Mouse (Mus musculus): ENCODE measurements around the gene Zc3h7a. TPM values are rescaled to one million over a fixed set of nuclear protein-coding genes. Genes with fewer than 3 reads are reported as not detected.

Gene Zc3h7a
- polyA plus RNA-seq, 2 experiments from 2014 or later, result 210 to 235 TPM

Other genes starting within 250 kb of the Zc3h7a start
- 1 to 10 TPM in 1 of 2 experiments, under 1 TPM in 1; 0.53 to 1.2 TPM for gene Snn, start 115.4 kb downstream of the Zc3h7a start, polyA plus RNA-seq (2017; shearing (Covaris generic))
- gene Litaf, start 110.2 kb downstream of the Zc3h7a start, polyA plus RNA-seq (2017; shearing (Covaris generic)), result 10 to 100 TPM; 40.1 to 49.5 TPM
- gene Txndc11, start 41.7 kb downstream of the Zc3h7a start, polyA plus RNA-seq (2017; shearing (Covaris generic)), result 1 to 10 TPM; 7.9 to 8.2 TPM
- gene Rsl1d1, start 26.9 kb upstream of the Zc3h7a start, polyA plus RNA-seq (2017; shearing (Covaris generic)), result 100 to 1,000 TPM; 186 to 201 TPM
- gene Gspt1, start 77.9 kb upstream of the Zc3h7a start, polyA plus RNA-seq (2017; shearing (Covaris generic)), result 10 to 100 TPM; 40.4 to 44.2 TPM
- gene Tnfrsf17, start 137.4 kb upstream of the Zc3h7a start, polyA plus RNA-seq (2017; shearing (Covaris generic)), result not detected
- 1 to 10 TPM; 5.1 to 8.3 TPM for gene Snx29, start 146.5 kb upstream of the Zc3h7a start, polyA plus RNA-seq (2017; shearing (Covaris generic))

Data from activated CD4-positive, CD25-positive, alpha-beta regulatory T cell, adult 4 months (primary cell).